Mouse (Mus musculus): ENCODE data around the gene Osgep. TPM values are rescaled to one million over a fixed set of nuclear protein-coding genes. Genes with fewer than 3 reads are reported as not detected.
"Not testable (repeated sequence)": the region's sequence is repeated elsewhere in the genome, so short reads cannot be mapped to it uniquely, and the experiment has no call there.

Osgep gene
- polyA plus RNA-seq, 1 experiment from 2014 or later, result 196 TPM

DNA sequence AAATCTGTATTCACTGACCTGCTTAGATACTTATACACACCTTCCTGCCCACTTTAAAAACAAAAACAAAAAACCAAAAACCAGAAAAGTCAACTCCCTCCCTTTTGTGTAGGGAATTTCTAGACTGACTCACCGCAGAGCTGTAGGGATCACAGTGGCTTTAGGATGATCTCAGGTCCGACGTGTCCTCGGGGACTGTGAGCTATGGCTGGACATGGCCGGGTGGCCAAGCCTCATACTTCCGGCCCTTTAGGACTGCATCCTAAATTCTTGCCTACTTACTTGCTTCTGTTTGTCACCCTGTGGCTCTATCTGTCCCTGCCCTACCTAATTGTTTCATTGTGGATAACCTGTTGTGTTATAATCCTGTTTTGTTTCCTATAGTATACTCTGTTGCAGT lies 32.0 kb upstream of the Osgep start:
- not testable (repeated sequence) for H3K4me3 ChIP-seq (ENCODE audit: low read length); H3K27ac ChIP-seq (ENCODE audit: low read length); H3K4me1 ChIP-seq (ENCODE audit: insufficient read depth, low read length); H3K27me3 ChIP-seq (ENCODE audit: insufficient read depth, low read length); H3K9me3 ChIP-seq (ENCODE audit: low read length); H3K36me3 ChIP-seq (ENCODE audit: insufficient read depth, low read length); H3K9ac ChIP-seq (replicated peaks; ENCODE audit: low read length); ATAC-seq (ENCODE audit: low FRiP score, low TSS enrichment)
- peak overlapping the region; percentile 35; the same call in 1 of the 2 replicates for H3K4me2 ChIP-seq (replicated peaks; ENCODE audit: low read depth, low read length)
- 78% methylated on average over 6 of the region's 6 CpGs for WGBS

DNA sequence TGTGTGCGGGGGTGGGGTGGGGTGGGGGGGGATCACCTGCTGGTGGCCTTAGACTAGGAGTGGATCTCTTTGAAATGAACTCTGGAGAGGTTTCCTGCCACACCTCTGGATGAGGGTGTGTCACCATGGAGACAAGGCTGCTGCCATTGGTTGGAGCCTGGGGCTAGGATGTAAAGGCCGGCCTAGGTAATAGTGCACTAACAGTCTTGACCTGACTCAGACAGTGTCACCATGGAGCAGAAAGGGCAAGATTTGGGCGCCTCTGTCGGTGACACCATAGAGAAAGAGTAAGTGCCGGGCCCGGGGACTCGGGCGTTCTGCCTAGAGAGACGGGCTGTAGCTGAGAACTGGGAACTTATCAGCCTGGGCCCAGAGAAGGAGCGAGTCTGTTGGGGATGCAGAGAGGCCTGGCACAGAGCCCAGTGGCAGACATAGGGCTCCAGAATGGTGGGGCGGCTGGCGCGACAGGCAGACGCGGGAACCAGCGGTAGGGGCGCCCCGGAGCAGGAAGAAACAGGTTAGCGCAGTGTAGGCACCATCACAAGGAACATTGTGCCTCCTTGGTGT lies 31.3 kb upstream of the Osgep start, which contains the start of gene Pnp2:
Gene Pnp2, plus strand, starts transcription at position 51 of the 567 bp plus-strand sequence.
- not testable (repeated sequence) for H3K27me3 ChIP-seq (ENCODE audit: insufficient read depth, low read length); H3K27ac ChIP-seq (ENCODE audit: low read length); H3K4me1 ChIP-seq (ENCODE audit: insufficient read depth, low read length); H3K9ac ChIP-seq (replicated peaks; ENCODE audit: low read length); H3K9me3 ChIP-seq (ENCODE audit: low read length)
- Histone ChIP-seq H3K36me3 (ENCODE audit: insufficient read depth, low read length) (peaks cover 11% of the 10 kb centered on the region; the same call in 1 of the 2 replicates), H3K4me3 (ENCODE audit: low read length) (peak within 1 kb of the TSS; percentile 25), H3K4me2 (replicated peaks; ENCODE audit: low read depth, low read length) (peak within 1 kb of the TSS; percentile 35)
- ATAC-seq (ENCODE audit: low FRiP score, low TSS enrichment), result peak; percentile 85
- whole genome bisulfite sequencing, result 9% methylated on average over 18 of the region's 19 CpGs

DNA sequence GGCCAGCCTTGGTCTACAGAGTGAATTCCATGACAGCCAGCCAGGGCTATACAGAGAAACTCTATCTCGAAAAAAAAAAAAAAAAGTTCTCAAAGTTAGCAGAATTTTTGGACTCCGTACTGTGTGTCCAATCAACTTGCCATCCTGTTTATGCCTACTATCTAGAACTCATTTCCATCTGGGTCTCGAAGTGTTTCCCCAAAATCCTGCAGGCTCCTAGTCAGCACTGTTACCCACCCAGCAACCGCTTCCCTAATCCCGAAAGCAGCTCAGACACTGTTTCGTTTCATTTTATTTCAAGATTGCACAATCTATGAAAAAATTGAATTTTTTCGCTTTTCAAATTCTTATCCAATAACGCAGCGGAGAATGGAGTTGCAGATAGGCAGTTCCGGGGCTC lies 30.8 kb upstream of the Osgep start:
- Histone ChIP-seq H3K4me2 (replicated peaks; ENCODE audit: low read depth, low read length) (no peak overlapping the region), H3K27me3 (ENCODE audit: insufficient read depth, low read length) (no peaks in the 10 kb centered on the region), H3K27ac (ENCODE audit: low read length) (no peak overlapping the region), H3K4me3 (ENCODE audit: low read length) (no peak overlapping the region), H3K9me3 (ENCODE audit: low read length) (no peaks in the 10 kb centered on the region), H3K36me3 (ENCODE audit: insufficient read depth, low read length) (peaks cover 13% of the 10 kb centered on the region; the same call in 1 of the 2 replicates), H3K9ac (replicated peaks; ENCODE audit: low read length) (no peak overlapping the region), H3K4me1 (ENCODE audit: insufficient read depth, low read length) (0 out of 2 replicates have a peak, but pooled peaks cover 2% of the 10 kb centered on the region)
- 84% methylated on average over 10 of the region's 10 CpGs for WGBS
- ATAC-seq (ENCODE audit: low FRiP score, low TSS enrichment), result no peak

DNA sequence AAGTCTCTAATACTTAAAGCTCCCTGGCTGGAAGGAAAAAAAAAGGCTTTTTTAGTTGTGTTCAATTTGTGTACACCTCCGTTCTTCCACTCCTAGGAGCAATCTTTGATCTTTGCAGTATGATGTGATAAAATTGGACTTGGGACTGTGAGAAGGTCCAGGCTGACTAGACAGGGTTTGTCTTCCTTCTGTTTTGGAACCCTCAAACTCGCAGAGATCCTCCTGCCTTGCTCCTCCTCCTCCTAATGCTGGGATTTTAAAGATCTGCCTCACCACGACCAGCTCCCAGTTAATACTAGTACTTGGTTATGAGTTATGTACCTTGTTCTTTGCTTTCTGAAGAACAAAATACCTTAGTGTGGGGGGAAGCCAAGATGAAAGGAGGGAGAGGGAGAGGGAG lies 20.8 kb upstream of the Osgep start:
- not testable (repeated sequence) for ATAC-seq (ENCODE audit: low FRiP score, low TSS enrichment); H3K27me3 ChIP-seq (ENCODE audit: insufficient read depth, low read length); H3K36me3 ChIP-seq (ENCODE audit: insufficient read depth, low read length); H3K4me1 ChIP-seq (ENCODE audit: insufficient read depth, low read length); H3K9me3 ChIP-seq (ENCODE audit: low read length); H3K27ac ChIP-seq (ENCODE audit: low read length)
- Histone ChIP-seq H3K9ac (replicated peaks; ENCODE audit: low read length) (peak overlapping the region; percentile 65), H3K4me2 (replicated peaks; ENCODE audit: low read depth, low read length) (peak overlapping the region; percentile 71), H3K4me3 (ENCODE audit: low read length) (peak overlapping the region; percentile 53)
- 15% methylated on average over 3 of the region's 3 CpGs for WGBS

DNA sequence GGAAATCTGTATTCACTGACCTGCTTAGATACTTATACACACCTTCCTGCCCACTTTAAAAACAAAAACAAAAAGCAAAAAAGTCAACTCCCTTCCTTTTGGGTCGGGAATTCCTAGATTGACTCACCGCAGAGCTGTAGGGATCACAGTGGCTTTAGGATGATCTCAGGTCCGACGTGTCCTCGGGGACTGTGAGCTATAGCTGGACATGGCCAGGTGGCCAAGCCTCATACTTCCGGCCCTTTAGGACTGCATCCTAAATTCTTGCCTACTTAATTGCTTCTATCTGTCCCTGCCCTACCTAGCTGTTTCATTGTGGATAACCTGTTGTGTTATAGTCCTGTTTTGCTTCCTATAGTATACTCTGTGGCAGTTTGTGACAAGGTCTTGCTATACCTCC lies 20.4 kb upstream of the Osgep start:
- Histone ChIP-seq H3K27ac (ENCODE audit: low read length) (peak overlapping the region; percentile 88), H3K4me2 (replicated peaks; ENCODE audit: low read depth, low read length) (peak overlapping the region; percentile 71), H3K4me3 (ENCODE audit: low read length) (peak overlapping the region; percentile 53), H3K9ac (replicated peaks; ENCODE audit: low read length) (peak overlapping the region; percentile 65)
- not testable (repeated sequence) for H3K9me3 ChIP-seq (ENCODE audit: low read length); ATAC-seq (ENCODE audit: low FRiP score, low TSS enrichment); H3K4me1 ChIP-seq (ENCODE audit: insufficient read depth, low read length); H3K36me3 ChIP-seq (ENCODE audit: insufficient read depth, low read length); H3K27me3 ChIP-seq (ENCODE audit: insufficient read depth, low read length)
- 7% methylated on average over 6 of the region's 6 CpGs for WGBS

DNA sequence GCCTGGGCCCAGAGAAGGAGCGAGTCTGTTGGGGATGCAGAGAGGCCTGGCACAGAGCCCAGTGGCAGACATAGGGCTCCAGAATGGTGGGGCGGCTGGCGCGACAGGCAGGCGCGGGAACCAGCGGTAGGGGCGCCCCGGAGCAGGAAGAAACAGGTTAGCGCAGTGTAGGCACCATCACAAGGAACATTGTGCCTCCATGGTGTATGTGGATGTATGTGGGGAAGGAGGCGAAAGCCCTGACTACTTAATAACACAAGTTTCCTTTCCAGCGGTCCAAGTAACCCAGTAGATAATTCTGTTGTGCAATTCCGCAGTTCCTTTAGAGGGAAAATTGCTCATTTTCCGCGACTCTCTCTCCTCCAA lies 20.0 kb upstream of the Osgep start:
- H3K36me3 ChIP-seq (ENCODE audit: insufficient read depth, low read length); H3K4me1 ChIP-seq (ENCODE audit: insufficient read depth, low read length); H3K9me3 ChIP-seq (ENCODE audit: low read length); H3K27me3 ChIP-seq (ENCODE audit: insufficient read depth, low read length): not testable (repeated sequence)
- Histone ChIP-seq H3K27ac (ENCODE audit: low read length) (peak overlapping the region; percentile 88), H3K4me2 (replicated peaks; ENCODE audit: low read depth, low read length) (peak overlapping the region; percentile 71), H3K9ac (replicated peaks; ENCODE audit: low read length) (peak overlapping the region; percentile 65), H3K4me3 (ENCODE audit: low read length) (peak overlapping the region; percentile 53)
- WGBS, result under 1% methylated on average over 14 of the region's 15 CpGs
- ATAC-seq (ENCODE audit: low FRiP score, low TSS enrichment), result peak; percentile 97

DNA sequence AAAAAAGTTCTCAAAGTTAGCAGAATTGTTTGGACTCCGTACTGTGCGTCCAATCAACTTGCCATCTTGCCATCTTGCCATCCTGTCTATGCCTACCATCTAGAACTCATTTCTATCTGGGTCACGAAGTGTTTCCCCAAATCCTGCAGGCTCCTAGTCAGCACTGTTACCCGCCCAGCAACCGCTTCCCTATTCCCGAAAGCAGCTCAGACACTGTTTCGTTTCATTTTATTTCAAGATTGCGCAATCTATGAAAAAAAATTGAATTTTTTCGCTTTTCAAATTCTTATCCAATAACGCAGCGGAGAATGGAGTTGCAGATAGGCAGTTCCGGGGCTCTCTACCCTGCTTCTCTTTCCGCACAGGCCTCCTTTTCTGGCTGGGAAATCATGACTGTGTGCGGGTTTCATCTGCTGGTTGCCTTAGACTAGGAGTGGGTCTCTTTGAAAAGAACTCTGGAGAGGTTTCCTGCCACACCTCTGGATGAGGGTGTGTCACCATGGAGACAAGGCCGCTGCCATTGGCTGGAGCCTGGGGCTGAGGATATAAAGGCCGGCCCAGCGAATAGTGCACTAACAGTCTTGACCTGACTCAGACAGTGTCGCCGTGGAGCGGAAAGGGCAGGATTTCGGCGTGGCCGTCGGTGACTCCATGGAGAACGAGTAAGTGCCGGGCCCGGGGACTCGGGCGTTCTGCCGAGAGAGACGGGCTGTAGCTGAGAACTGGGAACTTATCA lies 19.4 kb upstream of the Osgep start, which contains the start of gene Gm49342:
Gene Gm49342, plus strand, starts transcription at position 586 of the 736 bp plus-strand sequence.
- WGBS, result 17% methylated on average over 31 of the region's 31 CpGs
- H3K4me2 ChIP-seq (replicated peaks; ENCODE audit: low read depth, low read length), result peak within 1 kb of the TSS; percentile 71

DNA sequence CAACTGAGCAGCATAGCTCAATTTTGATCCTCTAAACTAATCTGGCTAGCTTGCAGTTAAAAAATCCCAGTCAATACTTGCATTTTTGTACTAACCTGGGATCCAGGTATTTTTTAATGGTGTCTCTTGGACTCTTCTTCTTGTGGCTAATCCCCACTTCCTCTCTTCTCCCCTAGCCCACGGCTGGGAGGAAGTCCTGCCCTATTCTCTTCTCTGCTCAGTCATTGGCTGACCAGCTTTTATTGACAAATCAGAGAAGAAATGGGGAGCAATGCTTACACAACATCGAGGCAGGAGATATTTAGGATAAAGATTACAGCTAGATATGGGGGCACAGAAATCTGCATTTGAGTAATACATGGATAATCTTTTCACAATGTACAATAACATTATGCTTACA lies 14.2 kb upstream of the Osgep start:
- Histone ChIP-seq H3K4me2 (replicated peaks; ENCODE audit: low read depth, low read length) (no peak overlapping the region), H3K4me1 (ENCODE audit: insufficient read depth, low read length) (0 out of 2 replicates have a peak, but pooled peaks cover 2% of the 10 kb centered on the region), H3K9ac (replicated peaks; ENCODE audit: low read length) (no peak overlapping the region), H3K36me3 (ENCODE audit: insufficient read depth, low read length) (no peaks in the 10 kb centered on the region), H3K27ac (ENCODE audit: low read length) (no peak overlapping the region), H3K27me3 (ENCODE audit: insufficient read depth, low read length) (no peaks in the 10 kb centered on the region), H3K4me3 (ENCODE audit: low read length) (no peak overlapping the region), H3K9me3 (ENCODE audit: low read length) (no peaks in the 10 kb centered on the region)
- ATAC-seq (ENCODE audit: low FRiP score, low TSS enrichment), result no peak
- 48% methylated on average over 2 of the region's 2 CpGs for WGBS

More for the DNA sequence above, 19.4 kb upstream of the Osgep start, which contains the start of gene Gm49342:
- Histone ChIP-seq H3K27me3 (ENCODE audit: insufficient read depth, low read length) (no peaks in the 10 kb centered on the region), H3K4me1 (ENCODE audit: insufficient read depth, low read length) (peaks cover 8% of the 10 kb centered on the region; the same call in 1 of the 2 replicates), H3K36me3 (ENCODE audit: insufficient read depth, low read length) (no peaks in the 10 kb centered on the region), H3K4me3 (ENCODE audit: low read length) (peak within 1 kb of the TSS; percentile 53), H3K9ac (replicated peaks; ENCODE audit: low read length) (peak within 1 kb of the TSS; percentile 65), H3K27ac (ENCODE audit: low read length) (peak within 1 kb of the TSS; percentile 88), H3K9me3 (ENCODE audit: low read length) (no peaks in the 10 kb centered on the region)
- ATAC-seq (ENCODE audit: low FRiP score, low TSS enrichment), result peak; percentile 99

DNA sequence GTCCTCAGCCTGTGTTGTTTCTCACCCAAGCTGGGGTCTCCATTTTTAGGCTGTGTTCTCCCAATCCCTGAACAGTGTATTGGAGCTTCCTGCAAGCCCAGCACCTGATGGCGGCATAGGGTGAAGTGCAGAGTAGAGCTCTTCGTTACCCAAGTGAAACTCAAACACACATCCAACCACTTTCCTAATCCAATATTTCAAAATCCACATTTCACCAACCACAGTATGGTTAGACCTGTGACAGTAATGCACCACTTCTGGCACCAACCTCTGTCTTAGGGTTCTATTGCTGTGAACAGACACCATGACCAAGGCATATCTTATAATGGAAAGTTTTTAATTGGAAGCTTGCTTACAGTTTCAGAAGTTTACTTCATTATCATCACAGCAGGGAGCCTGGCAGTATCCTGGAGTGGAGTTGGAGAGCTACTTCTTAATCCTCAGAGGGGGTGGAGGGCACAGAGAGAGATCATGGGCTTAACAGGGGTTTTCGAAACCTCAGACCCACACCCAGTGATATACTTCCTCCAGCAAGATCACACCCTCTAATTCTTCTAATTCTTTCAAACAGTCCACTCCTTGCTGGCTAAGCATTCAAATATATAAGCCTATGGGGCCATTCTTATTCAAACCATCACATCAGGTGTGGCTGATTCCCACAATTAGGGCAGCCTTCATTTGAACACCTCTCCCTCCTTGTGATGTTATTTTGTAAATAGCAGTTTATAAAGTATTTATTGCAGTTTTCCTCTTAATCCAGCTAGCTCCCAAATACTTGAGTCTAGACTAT lies 13.6 kb upstream of the Osgep start:
- ATAC-seq (ENCODE audit: low FRiP score, low TSS enrichment), result no peak
- 89% methylated on average over 3 of the region's 3 CpGs for WGBS

More for the DNA sequence above, 13.6 kb upstream of the Osgep start:
- no peaks in the 10 kb centered on the region for H3K36me3 ChIP-seq (ENCODE audit: insufficient read depth, low read length)
- no peak overlapping the region for H3K4me3 ChIP-seq (ENCODE audit: low read length)
- no peak overlapping the region for H3K27ac ChIP-seq (ENCODE audit: low read length)
- no peaks in the 10 kb centered on the region for H3K27me3 ChIP-seq (ENCODE audit: insufficient read depth, low read length)
- no peaks in the 10 kb centered on the region for H3K9me3 ChIP-seq (ENCODE audit: low read length)
- H3K4me2 ChIP-seq (replicated peaks; ENCODE audit: low read depth, low read length), result no peak overlapping the region
- H3K9ac ChIP-seq (replicated peaks; ENCODE audit: low read length), result no peak overlapping the region
- no peaks in the 10 kb centered on the region for H3K4me1 ChIP-seq (ENCODE audit: insufficient read depth, low read length)

Data from kidney, embryonic 16.5 days (tissue).